Mouse (Mus musculus): Measurements from ENCODE around the gene Kcnj1.

Kcnj1 gene

GRCm38 (mm10) chr9:32372202-32372601 is at the start of gene Kcnj1:
Kcnj1 (plus strand) TSS chr9:32372493.
- DNase-seq (ENCODE audit: low spot score): no peak

GRCm38 (mm10) chr9:32323610-32324009 is 48.7 kb upstream of the Kcnj1 start:
- no peak for DNase-seq (ENCODE audit: low spot score)

DNA sequence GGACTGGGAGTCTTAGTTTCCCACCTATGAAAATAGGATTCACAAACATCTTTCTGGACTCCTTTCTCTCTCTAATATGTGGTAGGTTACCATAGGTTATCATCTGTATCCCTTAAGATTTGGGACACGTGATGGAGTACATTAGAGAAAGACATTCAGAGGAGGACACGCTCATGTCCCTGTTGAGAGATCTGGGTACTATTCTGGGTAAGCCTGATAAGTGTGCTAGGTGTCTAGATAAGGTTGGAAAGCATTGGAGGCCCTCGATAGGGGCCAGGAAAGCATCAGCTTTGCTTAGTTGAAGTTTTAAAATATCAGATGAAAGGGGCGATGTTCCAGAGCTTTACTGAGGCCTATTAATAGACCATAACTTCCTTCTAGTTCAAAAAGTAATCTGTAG is 43.5 kb upstream of the Kcnj1 start:
- no peak for DNase-seq (ENCODE audit: low spot score)

DNA sequence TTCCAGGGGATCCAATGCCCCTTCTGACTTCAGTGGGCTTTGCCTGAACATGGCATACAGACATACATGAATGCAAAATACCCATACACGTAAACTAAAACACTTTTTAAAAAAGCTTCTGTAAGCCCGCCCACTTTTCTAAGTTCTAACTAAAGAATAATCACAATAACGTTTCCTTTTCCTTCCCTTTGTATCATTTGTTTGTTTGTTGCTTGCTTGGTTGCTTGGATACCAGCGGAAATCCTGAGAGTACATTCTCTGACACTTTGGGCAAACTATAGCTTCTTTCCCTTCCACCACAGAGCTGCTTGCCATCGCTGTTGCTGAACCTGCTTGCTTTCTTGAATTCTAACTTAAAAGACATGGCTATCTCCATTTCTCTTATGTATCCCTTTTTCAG is 41.1 kb upstream of the Kcnj1 start:
- DNase-seq (ENCODE audit: low spot score): no peak

DNA sequence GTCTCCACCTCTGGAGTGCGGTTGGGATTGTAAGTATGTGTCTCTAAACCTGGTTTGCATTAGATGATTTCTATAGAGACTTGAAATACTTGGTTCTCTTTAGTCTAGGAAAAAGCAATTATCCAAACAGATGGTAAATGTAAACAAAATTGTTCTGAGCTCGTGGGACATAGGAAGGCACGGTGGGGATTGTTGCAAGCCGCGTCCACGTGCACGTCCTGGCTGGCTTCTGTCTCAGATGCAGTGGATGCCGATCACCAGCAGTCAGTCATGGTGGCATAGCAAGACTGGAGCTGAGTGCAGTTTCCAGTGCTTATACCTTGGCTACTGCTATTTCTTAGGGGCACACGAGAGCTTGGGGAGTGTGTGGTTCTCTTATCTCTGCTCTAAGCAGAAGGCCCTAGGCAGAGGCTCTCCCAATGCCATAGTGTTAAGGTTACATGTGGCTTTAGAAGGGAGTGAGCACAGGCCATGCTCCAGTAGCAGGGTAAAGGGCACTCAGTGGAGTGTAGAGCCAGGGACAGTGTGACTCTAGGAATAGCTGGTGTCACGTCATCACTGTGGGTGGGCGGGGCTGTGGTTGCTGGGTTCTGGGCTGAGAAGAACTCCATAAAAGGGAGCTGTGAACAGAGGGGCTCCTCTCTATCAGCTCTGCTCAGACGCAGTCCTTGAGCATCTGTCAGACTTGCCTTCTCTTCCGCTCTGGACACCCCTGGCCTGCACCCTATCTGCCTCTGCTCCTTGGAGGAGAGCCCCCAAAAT is 36.7 kb upstream of the Kcnj1 start:
- no peak for DNase-seq (ENCODE audit: low spot score)

- DNase-seq (ENCODE audit: low spot score): no peak
Observed at GRCm38 (mm10) chr9:32340831-32341230, 31.5 kb upstream of the Kcnj1 start.

- no peak for DNase-seq (ENCODE audit: low spot score)
Observed at GRCm38 (mm10) chr9:32342929-32343328, 29.4 kb upstream of the Kcnj1 start.

GRCm38 (mm10) chr9:32344051-32344450 is 28.2 kb upstream of the Kcnj1 start, which contains the start of gene Kcnj5:
Kcnj5 (minus strand) TSS chr9:32344350.
- no peak for DNase-seq (ENCODE audit: low spot score)

DNA sequence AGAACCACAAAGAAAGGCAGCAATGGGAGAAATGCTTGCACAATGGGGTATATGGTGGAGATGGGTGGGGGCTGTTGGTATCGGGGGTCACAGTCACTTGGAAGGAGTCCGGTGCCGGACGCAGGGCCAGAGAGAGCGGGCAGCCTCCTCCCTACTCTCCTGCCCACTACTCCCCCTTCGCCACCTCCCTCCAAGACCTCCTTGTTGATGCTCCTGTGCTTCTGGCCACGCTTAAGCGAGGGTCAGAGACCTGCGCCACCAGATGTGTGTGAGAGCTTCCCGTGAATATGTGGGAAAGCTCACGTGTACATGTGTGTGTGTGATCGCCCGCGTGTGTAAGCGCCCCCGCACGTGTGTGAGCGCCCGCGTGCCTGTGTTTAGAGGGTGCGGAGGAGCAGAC is 27.8 kb upstream of the Kcnj1 start:
- DNase-seq (ENCODE audit: low spot score): no peak

GRCm38 (mm10) chr9:32348096-32348495 is 24.2 kb upstream of the Kcnj1 start:
- no peak for DNase-seq (ENCODE audit: low spot score)

- DNase-seq (ENCODE audit: low spot score): no peak
Observed at GRCm38 (mm10) chr9:32349344-32349743, 22.9 kb upstream of the Kcnj1 start.

- peak; percentile 71 for DNase-seq (ENCODE audit: low spot score)
Observed at GRCm38 (mm10) chr9:32350332-32350731, 22.0 kb upstream of the Kcnj1 start.

GRCm38 (mm10) chr9:32360770-32361169 is 11.5 kb upstream of the Kcnj1 start:
- no peak for DNase-seq (ENCODE audit: low spot score)

DNA sequence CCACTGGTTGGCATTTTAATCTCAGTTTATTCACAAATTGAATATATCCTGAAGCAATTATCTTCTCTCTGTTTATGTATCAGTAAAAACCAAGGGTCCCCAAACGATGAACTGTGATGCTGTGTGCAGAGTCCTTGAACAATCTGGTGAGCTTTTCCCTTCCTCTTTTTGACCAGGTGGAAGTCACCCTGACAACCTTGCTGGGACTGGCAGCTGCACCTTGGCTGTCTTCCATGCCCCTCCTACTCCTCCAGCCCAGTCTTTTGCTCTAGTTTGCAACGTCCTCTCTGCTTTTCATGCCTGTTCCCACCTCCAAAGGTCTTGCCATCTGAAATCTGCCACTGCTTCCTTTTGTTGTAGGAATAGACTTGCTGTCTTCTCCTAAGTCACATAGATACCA is 3.5 kb upstream of the Kcnj1 start:
- DNase-seq (ENCODE audit: low spot score): no peak

- DNase-seq (ENCODE audit: low spot score): no peak
Observed at GRCm38 (mm10) chr9:32369388-32369787, 2.9 kb upstream of the Kcnj1 start.

- DNase-seq (ENCODE audit: low spot score): no peak
Observed at GRCm38 (mm10) chr9:32373656-32374055, 1.4 kb downstream of the Kcnj1 start.

DNA sequence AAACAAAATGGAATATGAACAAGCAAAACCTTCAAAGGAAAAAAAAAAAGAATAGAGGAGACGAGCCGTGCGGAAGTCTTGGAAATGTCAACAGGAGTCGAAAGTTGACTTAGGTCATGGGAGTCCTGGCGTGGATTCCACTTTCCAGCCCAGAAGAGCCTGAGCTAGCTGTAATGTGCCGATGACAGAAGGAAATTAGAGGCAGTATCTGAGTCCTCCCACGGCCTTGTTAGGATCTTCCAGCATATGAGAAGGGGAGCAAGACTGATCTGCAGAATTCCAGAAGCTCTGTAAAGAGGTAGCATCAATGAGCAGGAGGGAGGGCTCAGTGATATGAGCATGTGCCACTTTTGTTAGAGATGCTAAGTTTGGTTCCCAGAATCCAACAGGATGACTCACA is 3.7 kb downstream of the Kcnj1 start:
- DNase-seq (ENCODE audit: low spot score): no peak

- DNase-seq (ENCODE audit: low spot score): no peak
Observed at GRCm38 (mm10) chr9:32376863-32377590, 4.7 kb downstream of the Kcnj1 start.

DNA sequence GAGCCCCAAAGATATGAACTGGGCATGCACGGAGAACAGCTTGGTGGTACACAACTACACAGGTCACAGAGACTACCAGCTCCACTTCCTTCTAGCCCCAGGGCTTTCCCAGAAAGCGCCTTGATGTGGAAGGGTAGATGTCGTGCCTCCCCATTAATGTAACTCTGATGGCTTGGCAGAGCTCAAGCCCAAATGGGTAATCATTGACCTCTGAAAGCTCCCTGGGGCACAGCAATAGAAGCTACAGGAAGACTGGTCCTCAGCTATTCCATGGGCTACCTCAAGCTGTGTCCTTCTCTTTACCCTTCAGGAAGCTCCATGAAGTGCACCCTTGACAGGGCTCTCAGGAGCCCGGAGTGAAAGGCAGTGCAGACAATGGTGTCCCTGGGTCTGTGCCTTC is 12.6 kb downstream of the Kcnj1 start:
- no peak for DNase-seq (ENCODE audit: low spot score)

GRCm38 (mm10) chr9:32388120-32388519 is 15.8 kb downstream of the Kcnj1 start:
- no peak for DNase-seq (ENCODE audit: low spot score)

- DNase-seq (ENCODE audit: low spot score): no peak
Observed at GRCm38 (mm10) chr9:32391092-32391491, 18.8 kb downstream of the Kcnj1 start.

GRCm38 (mm10) chr9:32391701-32392100 is 19.4 kb downstream of the Kcnj1 start:
- no peak for DNase-seq (ENCODE audit: low spot score)

DNA sequence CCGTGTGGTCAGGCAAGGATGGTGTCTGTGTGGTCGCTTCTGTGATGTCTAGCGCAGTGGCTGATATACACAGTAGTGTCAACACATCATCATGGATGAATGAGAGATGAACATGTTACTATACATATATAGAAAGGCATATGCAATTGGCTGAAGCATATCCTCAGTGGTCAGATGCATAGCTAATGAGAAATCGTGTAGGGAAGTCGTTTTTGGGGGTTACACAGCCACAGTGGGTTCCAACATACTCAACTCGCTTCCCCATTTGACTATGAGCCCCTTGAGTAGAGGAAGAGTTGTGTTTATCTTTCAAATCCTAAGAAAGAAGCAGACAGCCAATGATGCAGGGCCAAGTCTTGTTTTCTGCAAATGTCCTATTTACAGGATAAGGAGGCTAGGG is 20.4 kb downstream of the Kcnj1 start:
- no peak for DNase-seq (ENCODE audit: low spot score)

DNA sequence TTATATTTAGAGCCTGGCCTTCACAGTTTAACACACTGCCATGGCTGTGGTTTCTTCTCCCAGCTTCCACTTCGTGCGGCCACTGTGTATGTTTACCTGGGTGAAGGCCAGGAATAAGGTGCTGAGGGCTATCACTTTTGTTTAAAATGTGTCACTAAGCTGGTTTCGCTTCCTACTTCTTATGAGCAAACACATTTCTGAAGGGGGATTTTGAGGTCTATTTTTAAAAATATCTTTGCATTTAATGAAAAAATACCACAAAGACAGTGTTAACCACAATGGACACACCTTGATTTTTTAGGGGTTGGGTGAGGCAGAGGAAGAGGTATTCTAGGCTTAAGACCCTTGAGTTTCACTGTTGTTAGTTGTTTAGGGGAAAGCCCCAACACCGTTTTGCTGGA is 22.5 kb downstream of the Kcnj1 start:
- DNase-seq (ENCODE audit: low spot score): no peak

Measured in urinary bladder, postnatal 25 days (tissue).